Comparison of ENCODE assay signal across 8 mouse cellular contexts in genomic region chr2:167492713-167493636, GRCm38 (mm10). TPM values are rescaled to one million over a fixed set of nuclear protein-coding genes. Genes with fewer than 3 reads are reported as not detected.
DNase-seq lines count a peak whose midpoint lies in the region; ATAC-seq and TF ChIP-seq lines count a peak whose summit lies in the region.

Spata2 (minus strand) TSS chr2:167492887.

- WGBS in heart, embryonic 11.5 days (ENCODE audit: insufficient replicate concordance) = 2% methylated on average over 62 of the region's 63 CpGs
- under 1% methylated on average over 63 of the region's 63 CpGs for WGBS in kidney, embryonic 16.5 days
- WGBS in liver, adult 2 months = 2% methylated on average over 63 of the region's 63 CpGs

- H3K79me2 ChIP-seq in liver, adult 2 months (ENCODE audit: control insufficient read depth, insufficient read depth, low read length) = peaks cover 19% of the 10 kb centered on the region; the same call in 1 of the 2 replicates
- H3K79me2 ChIP-seq in myocyte (ENCODE audit: control insufficient read depth, insufficient read depth) = peaks cover 45% of the 10 kb centered on the region

- no peaks in the 10 kb centered on the region for H3K9me3 ChIP-seq in heart, embryonic 11.5 days (replicated peaks; ENCODE audit: control insufficient read depth, low read length)
- H3K9me3 ChIP-seq in kidney, embryonic 16.5 days (ENCODE audit: low read length) = no peaks in the 10 kb centered on the region

- peak; percentile 40; the same call in 1 of the 2 replicates for TF ChIP-seq POLR2A in liver, adult 2 months (IDR thresholded peaks at IDR 0.05; ENCODE audit: extremely low read depth, insufficient read depth, low read length)
- peak; percentile 88 for TF ChIP-seq POLR2A in myocyte (IDR thresholded peaks at IDR 0.05; ENCODE audit: insufficient read length, low read depth)

- peak; percentile 88 for ATAC-seq in erythroblast, adult 5-6 weeks (replicated peaks; ENCODE audit: low FRiP score, poor library complexity, severe bottlenecking)
- ATAC-seq in heart, embryonic 11.5 days (replicated peaks; ENCODE audit: insufficient number of reproducible peaks, low FRiP score, low TSS enrichment) = peak; percentile 82
- ATAC-seq in kidney, embryonic 16.5 days (ENCODE audit: low FRiP score, low TSS enrichment) = peak; percentile 88

- no peaks in the 10 kb centered on the region for H3K27me3 ChIP-seq in heart, embryonic 11.5 days (ENCODE audit: control insufficient read depth, insufficient read depth, low read length)
- H3K27me3 ChIP-seq in kidney, embryonic 16.5 days (ENCODE audit: insufficient read depth, low read length) = no peaks in the 10 kb centered on the region
- H3K27me3 ChIP-seq in liver, adult 2 months (ENCODE audit: control insufficient read depth, insufficient read depth, low read length) = no peaks in the 10 kb centered on the region
- no peaks in the 10 kb centered on the region for H3K27me3 ChIP-seq in myocyte (ENCODE audit: control insufficient read depth, insufficient read depth, insufficient read length)
- no peaks in the 10 kb centered on the region for H3K27me3 ChIP-seq in splenic B cell, adult 2 months (ENCODE audit: control insufficient read depth, insufficient read depth, low read length, poor library complexity, severe bottlenecking)

- H3K4me2 ChIP-seq in heart, embryonic 11.5 days = peak within 1 kb of the TSS; percentile 95
- H3K4me2 ChIP-seq in kidney, embryonic 16.5 days (replicated peaks; ENCODE audit: low read depth, low read length) = peak within 1 kb of the TSS; percentile 97
- H3K4me2 ChIP-seq in myocyte (ENCODE audit: low read depth) = peak within 1 kb of the TSS; percentile 95

- peaks cover 19% of the 10 kb centered on the region; the same call in 1 of the 2 replicates for H3K4me1 ChIP-seq in heart, embryonic 11.5 days (ENCODE audit: control insufficient read depth, insufficient read depth, low read length)
- peaks cover 20% of the 10 kb centered on the region for H3K4me1 ChIP-seq in kidney, embryonic 16.5 days (ENCODE audit: insufficient read depth, low read length)
- H3K4me1 ChIP-seq in liver, adult 2 months (ENCODE audit: control insufficient read depth, insufficient read depth, low read length) = peaks cover 14% of the 10 kb centered on the region

- TF ChIP-seq CTCF in liver, adult 2 months (IDR thresholded peaks at IDR 0.05; ENCODE audit: low read depth, low read length) = no peak

- peak within 1 kb of the TSS; percentile 91 for H3K9ac ChIP-seq in heart, embryonic 11.5 days (ENCODE audit: low read depth, low read length)
- peak within 1 kb of the TSS; percentile 95 for H3K9ac ChIP-seq in kidney, embryonic 16.5 days (replicated peaks; ENCODE audit: low read length)
- H3K9ac ChIP-seq in liver, adult 2 months (ENCODE audit: low read depth, low read length) = peak within 1 kb of the TSS; percentile 77

- H3K4me3 ChIP-seq in heart, embryonic 11.5 days (ENCODE audit: low read depth, low read length) = peak within 1 kb of the TSS; percentile 100
- peak within 1 kb of the TSS; percentile 100 for H3K4me3 ChIP-seq in kidney, embryonic 16.5 days (ENCODE audit: low read length)
- peak within 1 kb of the TSS; percentile 70 for H3K4me3 ChIP-seq in liver, adult 2 months (ENCODE audit: insufficient read depth, low read depth, low read length)
- peak within 1 kb of the TSS; percentile 95 for H3K4me3 ChIP-seq in myocyte

- peak within 1 kb of the TSS; percentile 92 for H3K27ac ChIP-seq in heart, embryonic 11.5 days (ENCODE audit: low read depth, low read length)
- peak within 1 kb of the TSS; percentile 99 for H3K27ac ChIP-seq in kidney, embryonic 16.5 days (ENCODE audit: low read length)
- peak within 1 kb of the TSS; percentile 84 for H3K27ac ChIP-seq in liver, adult 2 months (replicated peaks; ENCODE audit: insufficient read depth, low read depth, low read length)

- peak within 1 kb of the TSS; percentile 90 for H3ac ChIP-seq in myocyte (ENCODE audit: control insufficient read depth, insufficient read length)

- H3K36me3 ChIP-seq in heart, embryonic 11.5 days (ENCODE audit: control insufficient read depth, insufficient read depth, low read length) = no peaks in the 10 kb centered on the region
- 0 out of 2 replicates have a peak, but pooled peaks cover 3% of the 10 kb centered on the region for H3K36me3 ChIP-seq in kidney, embryonic 16.5 days (ENCODE audit: insufficient read depth, low read length)
- no peaks in the 10 kb centered on the region for H3K36me3 ChIP-seq in liver, adult 2 months (ENCODE audit: control insufficient read depth, insufficient read depth, low read length)
- no peaks in the 10 kb centered on the region for H3K36me3 ChIP-seq in myocyte (ENCODE audit: control insufficient read depth, insufficient read depth)
- no peaks in the 10 kb centered on the region for H3K36me3 ChIP-seq in splenic B cell, adult 2 months (ENCODE audit: control insufficient read depth, insufficient read depth, low read length, poor library complexity, severe bottlenecking)

- DNase-seq in B cell, adult 2 months = peak; percentile 95 to 97
- DNase-seq in brain, adult 2 months (ENCODE audit: low read depth, low spot score) = peak; percentile 97
- DNase-seq in liver, adult 2 months (ENCODE audit: extremely low read depth, low read depth, low spot score) = peak; percentile 77
- peak; percentile 96 for DNase-seq in splenic B cell, adult 2 months (ENCODE audit: low read depth, low spot score)

TF ChIP-seq in myocyte, 11 proteins besides CTCF, POLR2A, EP300 and RAD21:
- TF ChIP-seq POLR2AphosphoS2 (IDR thresholded peaks at IDR 0.05; ENCODE audit: insufficient read length, low read depth) = peak; percentile 70
- no peak for TF ChIP-seq CEBPB (IDR thresholded peaks at IDR 0.05; ENCODE audit: insufficient read depth, poor library complexity, severe bottlenecking)
TF ChIP-seq in myocyte: peak in this region for 1.

RNA-seq across cellular contexts. Expression of gene Spata2, which starts in this region (rescaled TPM):
- 6.1 and 9.4 TPM in 2 replicates for total RNA-seq in erythroblast, adult 5-6 weeks (2015; ENCODE audit: low replicate concordance)
- total RNA-seq in erythroblast, adult 5-6 weeks (2017; ENCODE audit: low replicate concordance) = 6.3 and 7.6 TPM in 2 replicates
- polyA plus RNA-seq in heart, embryonic 11.5 days (2014; fragmentation: Nextera tagmentation; extraction: Ambion mirVana) = 12.3 and 13.8 TPM in 2 replicates
- polyA plus RNA-seq in kidney, embryonic 16.5 days (2015; fragmentation: Nextera tagmentation; extraction: Ambion mirVana) = 18.3 and 21.2 TPM in 2 replicates
- 2.5 and 3.1 TPM in 2 replicates for total RNA-seq in liver, adult 2 months (2014; rRNA removed)
- 9.6 and 10.7 TPM in 2 replicates for polyA plus RNA-seq in liver, adult 2 months (2012; rRNA removed)
- polyA plus RNA-seq in myocyte (2012; fragmentation: generic; extraction: Trizol) = 30.5 TPM

Comparison
In these comparisons a context has a peak if more than half of its experiments do, and no peak if none do; other contexts are left out.
1. Peak in every context shown above with its lines: DNase-seq, ATAC-seq, H3K4me3 ChIP-seq and H3K27ac ChIP-seq.